Mouse (Mus musculus) heart, postnatal 0 days (tissue): ENCODE data around the gene Alkbh6. TPM values are rescaled to one million over a fixed set of nuclear protein-coding genes. Genes with fewer than 3 reads are reported as not detected.

Experiments used
- ATAC-seq: fragments of 200-750 bp; cut with Nextera tagmentation; 2 replicates; pipeline ENCODE4 v1.8.0; 2017; ENCODE audit warnings: low read depth, moderate number of reproducible peaks, moderate library complexity; ENCODE audit not compliant: insufficient read depth
- DNase-seq: peaks from one replicate; pipeline ENCODE4 v3.0.0-alpha.2; 2016; ENCODE audit warnings: low spot score
- H3K27ac ChIP-seq: fragments of 300-500 bp; sonication (generic); 2 replicates; pipeline ENCODE4 v1.5.1; 2014; ENCODE audit warnings: low read depth, mild to moderate bottlenecking
- H3K27me3 ChIP-seq: fragments of 300-500 bp; sonication (generic); 2 replicates; pipeline ENCODE4 v1.6.1; 2014; ENCODE audit warnings: low read length, mixed read lengths; ENCODE audit not compliant: control insufficient read depth, insufficient read depth
- H3K36me3 ChIP-seq: fragments of 300-500 bp; sonication (generic); replicated peaks from 2 replicates; pipeline ENCODE4 v1.6.1; 2014; ENCODE audit warnings: low read length, mixed read lengths; ENCODE audit not compliant: control insufficient read depth, insufficient read depth
- H3K4me1 ChIP-seq: fragments of 300-500 bp; sonication (generic); 2 replicates; pipeline ENCODE4 v1.6.1; 2014; ENCODE audit warnings: antibody characterized with exemption; ENCODE audit not compliant: control insufficient read depth, insufficient read depth
- H3K4me2 ChIP-seq: fragments of 300-500 bp; sonication (generic); 2 replicates; pipeline ENCODE4 v1.6.1; 2014; ENCODE audit warnings: low read depth, mild to moderate bottlenecking, low read length, moderate library complexity
- H3K4me3 ChIP-seq: fragments of 300-500 bp; sonication (generic); 2 replicates; pipeline ENCODE4 v1.5.1; 2014; ENCODE audit warnings: low read depth, low read length
- H3K9ac ChIP-seq: fragments of 300-500 bp; sonication (generic); replicated peaks from 2 replicates; pipeline ENCODE4 v1.6.1; 2014; ENCODE audit warnings: low read depth, low read length, mixed read lengths
- H3K9me3 ChIP-seq: fragments of 300-500 bp; sonication (generic); replicated peaks from 2 replicates; pipeline ENCODE4 v1.6.1; 2016; ENCODE audit warnings: low read length; ENCODE audit not compliant: control insufficient read depth
- CTCF ChIP-seq: IDR thresholded peaks from 2 replicates; pipeline ENCODE4 v1.5.1; 2016; ENCODE audit warnings: antibody characterized with exemption, control low read depth, low read depth
- EP300 ChIP-seq: IDR thresholded peaks from 2 replicates; pipeline ENCODE4 v1.6.1; 2016; ENCODE audit warnings: antibody characterized with exemption, low read depth
- WGBS: fragments of 180-500 bp; shearing (Covaris S2); extraction: QIAGEN DNeasy Blood & Tissue Kit; methylation state at CpG from one replicate; pipeline ENCODE4 v1.1.7; 2014; 5-methylcytosine and 5-hydroxymethylcytosine counted together
- polyA plus RNA-seq: library from polyadenylated mRNA; unstranded; fragments of >200 nt; fragmentation: Nextera tagmentation; extraction: Ambion mirVana; gene quantifications from 2 replicates; pipeline ENCODE4 v1.2.1, GENCODE M21; 2015
- total RNA-seq: library from RNA; depleted of rRNA; stranded (reverse); fragments of >200 nt; gene quantifications from 2 replicates; pipeline ENCODE4 v1.2.3, GENCODE M21; 2014; ENCODE audit warnings: low replicate concordance

Alkbh6 gene
- total and polyA plus RNA-seq, 2 experiments from 2014 or later: 40.0 to 63.5 TPM

- no peak for TF ChIP-seq CTCF
- no peak for TF ChIP-seq EP300
- no peaks in the 10 kb centered on the region for H3K9me3 ChIP-seq
- DNase-seq (no peak), ATAC-seq (no peak)
- no peak overlapping the region for H3K4me2 ChIP-seq
- H3K9ac ChIP-seq: no peak overlapping the region
- no peaks in the 10 kb centered on the region for H3K36me3 ChIP-seq
- H3K4me1 ChIP-seq: 0 out of 2 replicates have a peak, but pooled peaks cover 6% of the 10 kb centered on the region
- no peaks in the 10 kb centered on the region for H3K27me3 ChIP-seq
- H3K4me3 ChIP-seq: no peak overlapping the region
- WGBS: 60% methylated on average over 7 of the region's 7 CpGs
- no peak overlapping the region for H3K27ac ChIP-seq
These were observed 19.3 kb upstream of the Alkbh6 start for GRCm38 (mm10) chr7:30289071-30289713.

- 0 out of 2 replicates have a peak, but pooled peaks cover 6% of the 10 kb centered on the region for H3K4me1 ChIP-seq
- 56% methylated on average over 10 of the region's 10 CpGs for WGBS
- 0 out of 2 replicates have a peak, but pooled peaks have one; percentile 5 for TF ChIP-seq CTCF
- TF ChIP-seq EP300: no peak
- H3K9me3 ChIP-seq: no peaks in the 10 kb centered on the region
- no peak overlapping the region for H3K9ac ChIP-seq
- no peaks in the 10 kb centered on the region for H3K36me3 ChIP-seq
- no peak overlapping the region for H3K4me3 ChIP-seq
- no peaks in the 10 kb centered on the region for H3K27me3 ChIP-seq
- H3K27ac ChIP-seq: no peak overlapping the region
- no peak overlapping the region for H3K4me2 ChIP-seq
- ATAC-seq: peak; percentile 40; the same call in 1 of the 2 replicates
- no peak for DNase-seq
These were observed 18.7 kb upstream of the Alkbh6 start for GRCm38 (mm10) chr7:30289714-30290399.

GRCm38 (mm10) chr7:30291215-30292131 lies 17.0 kb upstream of the Alkbh6 start, which contains the start of gene Clip3:
TSS of gene Clip3 (plus strand) at chr7:30291728.
- Histone ChIP-seq H3K9ac (peak within 1 kb of the TSS; percentile 41; the same call in 1 of the 2 replicates), H3K4me1 (0 out of 2 replicates have a peak, but pooled peaks cover 6% of the 10 kb centered on the region), H3K9me3 (no peaks in the 10 kb centered on the region), H3K4me2 (peak within 1 kb of the TSS; percentile 52), H3K27ac (no peak within 1 kb of the TSS), H3K4me3 (peak within 1 kb of the TSS; percentile 51), H3K27me3 (no peaks in the 10 kb centered on the region), H3K36me3 (no peaks in the 10 kb centered on the region)
- 8% methylated on average over 35 of the region's 35 CpGs for WGBS
- DNase-seq (peak; percentile 64), ATAC-seq (peak; percentile 24; the same call in 1 of the 2 replicates)
- TF ChIP-seq EP300: no peak
- no peak for TF ChIP-seq CTCF

- Histone ChIP-seq H3K27ac (no peak overlapping the region), H3K9me3 (no peaks in the 10 kb centered on the region), H3K4me2 (no peak overlapping the region), H3K9ac (no peak overlapping the region), H3K36me3 (no peaks in the 10 kb centered on the region), H3K27me3 (no peaks in the 10 kb centered on the region), H3K4me1 (0 out of 2 replicates have a peak, but pooled peaks cover 6% of the 10 kb centered on the region), H3K4me3 (no peak overlapping the region)
- DNase-seq (no peak), ATAC-seq (no peak)
- no peak for TF ChIP-seq CTCF
- TF ChIP-seq EP300: no peak
- 48% methylated on average over 13 of the region's 13 CpGs for WGBS
These were observed 14.7 kb upstream of the Alkbh6 start for GRCm38 (mm10) chr7:30293795-30294194.

GRCm38 (mm10) chr7:30294296-30294695 lies 14.2 kb upstream of the Alkbh6 start:
- H3K4me3 ChIP-seq: no peak overlapping the region
- H3K4me2 ChIP-seq: no peak overlapping the region
- no peaks in the 10 kb centered on the region for H3K27me3 ChIP-seq
- WGBS: 75% methylated on average over 5 of the region's 5 CpGs
- DNase-seq (no peak), ATAC-seq (no peak)
- no peaks in the 10 kb centered on the region for H3K9me3 ChIP-seq
- H3K27ac ChIP-seq: no peak overlapping the region
- H3K9ac ChIP-seq: no peak overlapping the region
- 0 out of 2 replicates have a peak, but pooled peaks cover 6% of the 10 kb centered on the region for H3K4me1 ChIP-seq
- no peak for TF ChIP-seq CTCF
- TF ChIP-seq EP300: no peak
- H3K36me3 ChIP-seq: no peaks in the 10 kb centered on the region
